In genomic region chr4:106569680-106570079, GRCm38 (mm10) we compare ENCODE assay signal across 29 mouse cellular contexts. TPM values are rescaled to one million over a fixed set of nuclear protein-coding genes. Genes with fewer than 3 reads are reported as not detected.
A peak's percentile ranks its signal among the peaks of the same experiment; 100 is the strongest.
DNase-seq lines count a peak whose midpoint lies in the region; ATAC-seq lines count a peak whose summit lies in the region.
"Had no signal": no experiment of that assay in that cellular context is flagged by ENCODE, and none has a peak within 500 bp of the region (broad histone marks: within the 10 kb centered on the region; RNA-seq: fewer than 3 reads in every experiment).

No protein-coding gene starts in this region.

- 95% methylated on average over 4 of the region's 4 CpGs for WGBS in midbrain, embryonic 14.5 days
- WGBS in midbrain, embryonic 16.5 days, result 95% methylated on average over 4 of the region's 4 CpGs

- H3K27ac ChIP-seq in midbrain, embryonic 14.5 days (replicated peaks; ENCODE audit: low read depth, low read length), result no peak overlapping the region
- no peak overlapping the region for H3K27ac ChIP-seq in midbrain, embryonic 16.5 days (ENCODE audit: low read length)
- H3K27ac ChIP-seq: liver, embryonic 14.5 days; midbrain, embryonic 10.5 days; neural tube, embryonic 15.5 days; stomach, embryonic 15.5 days had no signal

- H3K27me3 ChIP-seq in midbrain, embryonic 14.5 days (ENCODE audit: control insufficient read depth, insufficient read depth, low read length), result no peaks in the 10 kb centered on the region
- H3K27me3 ChIP-seq in midbrain, embryonic 16.5 days (ENCODE audit: control insufficient read depth, insufficient read depth, low read depth, low read length), result no peaks in the 10 kb centered on the region
- H3K27me3 ChIP-seq: neural tube, embryonic 15.5 days; stomach, embryonic 15.5 days had no signal

- no peaks in the 10 kb centered on the region for H3K4me1 ChIP-seq in midbrain, embryonic 14.5 days (ENCODE audit: control insufficient read depth, insufficient read depth, low read length)
- peaks cover under 1% of the 10 kb centered on the region for H3K4me1 ChIP-seq in midbrain, embryonic 16.5 days (ENCODE audit: control insufficient read depth, insufficient read depth, low read length)
- H3K4me1 ChIP-seq: midbrain, embryonic 10.5 days; stomach, embryonic 15.5 days had no signal

- H3K4me2 ChIP-seq in midbrain, embryonic 14.5 days (ENCODE audit: low read length), result no peak overlapping the region
- no peak overlapping the region for H3K4me2 ChIP-seq in midbrain, embryonic 16.5 days (ENCODE audit: low read length)
- H3K4me2 ChIP-seq: neural tube, embryonic 15.5 days; stomach, embryonic 15.5 days had no signal

- DNase-seq in heart, adult 11 months, result peak; percentile 76
- no peak for DNase-seq in heart, postnatal 4 days
- DNase-seq in midbrain, embryonic 14.5 days, result peak; percentile 23
- peak; percentile 39 for DNase-seq in brain, adult 2 months (ENCODE audit: low read depth, low spot score)
- no peak for DNase-seq in ovary, postnatal 10 days (ENCODE audit: low spot score)
- DNase-seq in left cerebral cortex, adult 11 months (ENCODE audit: low spot score), result no peak
- DNase-seq in layer of hippocampus, adult 9-11 months, result no peak
- DNase-seq: adrenal gland, adult 8-10 months; cerebellum, adult 8-10 months; heart, adult 18-20 months; kidney, postnatal 14 days; lung, postnatal 14 days; right cerebral cortex, adult 18-20 months; spleen, adult 18-20 months; thymus, adult 2 months had no signal

- H3K9me3 ChIP-seq in midbrain, embryonic 14.5 days (ENCODE audit: control insufficient read depth, low read length), result no peaks in the 10 kb centered on the region
- H3K9me3 ChIP-seq in midbrain, embryonic 16.5 days (replicated peaks; ENCODE audit: control insufficient read depth, low read length, poor library complexity, severe bottlenecking), result no peaks in the 10 kb centered on the region
- H3K9me3 ChIP-seq: G1E; midbrain, embryonic 10.5 days; neural tube, embryonic 15.5 days; stomach, embryonic 15.5 days had no signal

- no peak overlapping the region for H3K4me3 ChIP-seq in midbrain, embryonic 14.5 days (replicated peaks; ENCODE audit: low read depth, low read length)
- H3K4me3 ChIP-seq in midbrain, embryonic 16.5 days (ENCODE audit: low read depth, low read length), result no peak overlapping the region
- H3K4me3 ChIP-seq: midbrain, embryonic 10.5 days; myocyte; neural tube, embryonic 15.5 days; stomach, embryonic 15.5 days had no signal

- H3K9ac ChIP-seq in midbrain, embryonic 14.5 days (replicated peaks; ENCODE audit: low read length), result no peak overlapping the region
- H3K9ac ChIP-seq in midbrain, embryonic 16.5 days (ENCODE audit: low read depth, low read length), result no peak overlapping the region
- H3K9ac ChIP-seq: liver, embryonic 14.5 days; neural tube, embryonic 15.5 days; stomach, embryonic 15.5 days had no signal

- peaks cover 73% of the 10 kb centered on the region for H3K36me3 ChIP-seq in midbrain, embryonic 14.5 days (ENCODE audit: control insufficient read depth, insufficient read depth, low read length)
- H3K36me3 ChIP-seq in midbrain, embryonic 16.5 days (ENCODE audit: control insufficient read depth, insufficient read depth, low read length), result peaks cover 21% of the 10 kb centered on the region

- no peak; the same call in 1 of the 2 replicates for ATAC-seq in midbrain, embryonic 14.5 days (ENCODE audit: low FRiP score, low TSS enrichment)
- ATAC-seq in midbrain, embryonic 16.5 days, result no peak
- ATAC-seq: intestine, postnatal 0 days had no signal

RNA-seq across cellular contexts. Expression of gene Dhcr24, which starts 8.8 kb away (rescaled TPM):
- total RNA-seq in heart, postnatal 4 days (2021), result 10 to 100 TPM; 31.9 to 34.3 TPM
- 18.2 and 20.9 TPM in 2 replicates for polyA plus RNA-seq in midbrain, embryonic 14.5 days (2014; fragmentation: Nextera tagmentation; extraction: Ambion mirVana)
- polyA plus RNA-seq in midbrain, embryonic 16.5 days (2015; fragmentation: Nextera tagmentation; extraction: Ambion mirVana), result 3.8 and 4.7 TPM in 2 replicates

RNA-seq across cellular contexts. Expression of gene Lexm, which starts 47.4 kb away (rescaled TPM):
- not detected for total RNA-seq in heart, postnatal 4 days (2021)
- not detected in 2 replicates for polyA plus RNA-seq in midbrain, embryonic 14.5 days (2014; fragmentation: Nextera tagmentation; extraction: Ambion mirVana)
- polyA plus RNA-seq in midbrain, embryonic 16.5 days (2015; fragmentation: Nextera tagmentation; extraction: Ambion mirVana), result not detected in 2 replicates
- total RNA-seq: adrenal gland, adult 8-10 months; G1E; gastrocnemius, adult 8-10 months; heart, adult 18-20 months; hematopoietic stem cell, adult 5-6 weeks; layer of hippocampus, adult 8-10 months had no signal
- polyA plus RNA-seq: C2C12; embryonic facial prominence, embryonic 14.5 days; G1E; heart, embryonic 14.5 days; intestine, postnatal 0 days; midbrain, embryonic 10.5 days; myocyte; neural tube, embryonic 15.5 days; stomach, embryonic 15.5 days; thymus, adult 2 months had no signal

RNA-seq across cellular contexts. Expression of gene Ttc22, which starts 52.6 kb away (rescaled TPM):
- total RNA-seq in heart, postnatal 4 days (2021), result under 1 TPM; 0.38 to 0.45 TPM
- polyA plus RNA-seq in midbrain, embryonic 14.5 days (2014; fragmentation: Nextera tagmentation; extraction: Ambion mirVana), result 3.3 and 3.5 TPM in 2 replicates
- 3.6 and 4.4 TPM in 2 replicates for polyA plus RNA-seq in midbrain, embryonic 16.5 days (2015; fragmentation: Nextera tagmentation; extraction: Ambion mirVana)
- total RNA-seq: G1E; gastrocnemius, adult 8-10 months; heart, adult 18-20 months; hematopoietic stem cell, adult 5-6 weeks had no signal
- polyA plus RNA-seq: C2C12; G1E; midbrain, embryonic 10.5 days had no signal

Comparison
In these comparisons a context has a peak if more than half of its experiments do, and no peak if none do; other contexts are left out.
1. DNase-seq: peak in heart, adult 11 months (single experiment), midbrain, embryonic 14.5 days (single experiment) and brain, adult 2 months (single experiment); none in heart, postnatal 4 days (single experiment), ovary, postnatal 10 days (single experiment), left cerebral cortex, adult 11 months (single experiment) and layer of hippocampus, adult 9-11 months (single experiment).